Mouse (Mus musculus) hindbrain, embryonic 11.5 days (tissue): ENCODE measurements at regions not wholly inside any gene's neighbourhood (a gene's known extent, or its start where the extent isn't known, plus 50 kb on each side); places are given as distances from the start of the nearest gene placed in this dataset.

Experiments
- ATAC-seq: fragments of 200-750 bp; cut with Nextera tagmentation; 2 replicates; pipeline ENCODE4 v1.8.0; 2017; ENCODE audit warnings: mild to moderate bottlenecking, moderate TSS enrichment, moderate library complexity; ENCODE audit not compliant: low FRiP score
- DNase-seq: peaks from one replicate; pipeline ENCODE4 v3.0.0-alpha.2; 2015; ENCODE audit warnings: low spot score
- H3K27ac ChIP-seq: fragments of 300-500 bp; sonication (generic); 2 replicates; pipeline ENCODE4 v1.5.1; 2014; ENCODE audit warnings: mild to moderate bottlenecking, low read depth, low read length
- H3K27me3 ChIP-seq: fragments of 300-500 bp; sonication (generic); 2 replicates; pipeline ENCODE4 v1.6.1; 2014; ENCODE audit warnings: mild to moderate bottlenecking, low read length, moderate library complexity, mixed read lengths; ENCODE audit not compliant: control insufficient read depth, insufficient read depth
- H3K36me3 ChIP-seq: fragments of 300-500 bp; sonication (generic); 2 replicates; pipeline ENCODE4 v1.6.1; 2014; ENCODE audit warnings: mild to moderate bottlenecking, low read length, moderate library complexity, mixed read lengths; ENCODE audit not compliant: control insufficient read depth, insufficient read depth
- H3K4me1 ChIP-seq: fragments of 300-500 bp; sonication (generic); replicated peaks from 2 replicates; pipeline ENCODE4 v1.6.1; 2014; ENCODE audit warnings: low read length, mixed read lengths; ENCODE audit not compliant: control insufficient read depth, insufficient read depth
- H3K4me2 ChIP-seq: fragments of 300-500 bp; sonication (generic); replicated peaks from 2 replicates; pipeline ENCODE4 v1.6.1; 2014; ENCODE audit warnings: mild to moderate bottlenecking, low read depth, low read length
- H3K4me3 ChIP-seq: fragments of 300-500 bp; sonication (generic); 2 replicates; pipeline ENCODE4 v1.5.1; 2014; ENCODE audit warnings: low read depth, low read length
- H3K9ac ChIP-seq: fragments of 300-500 bp; sonication (generic); 2 replicates; pipeline ENCODE4 v1.6.1; 2014; ENCODE audit warnings: low read depth, low read length
- H3K9me3 ChIP-seq: fragments of 300-500 bp; sonication (generic); 2 replicates; pipeline ENCODE4 v1.6.1; 2016; ENCODE audit warnings: low read length; ENCODE audit not compliant: control insufficient read depth
- WGBS: fragments of 180-500 bp; shearing (Covaris S2); extraction: QIAGEN DNeasy Blood & Tissue Kit; methylation state at CpG from one replicate; pipeline ENCODE4 v1.1.7; 2014; 5-methylcytosine and 5-hydroxymethylcytosine counted together

DNA sequence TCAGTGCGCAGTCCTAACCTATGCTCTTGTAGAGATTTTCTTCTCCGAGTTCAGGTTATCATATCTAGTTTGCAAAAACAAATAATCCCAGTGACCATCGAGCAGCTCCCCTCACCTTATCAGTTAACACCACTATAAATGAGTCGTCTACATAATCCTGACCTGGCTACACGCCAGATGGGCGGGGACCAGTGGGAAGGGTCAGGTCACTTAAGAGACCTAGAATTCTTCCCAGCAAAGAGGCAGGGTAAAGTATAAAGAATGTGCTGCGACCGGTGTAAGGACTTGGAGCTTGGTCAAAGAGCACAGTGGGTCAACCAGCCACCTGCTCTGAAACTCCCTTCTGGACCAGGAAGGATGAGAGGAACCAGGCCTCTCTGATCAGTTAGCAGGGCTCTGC is 102.0 kb upstream of the 1700020N01Rik start:
- no peaks in the 10 kb centered on the region for H3K4me1 ChIP-seq
- no peaks in the 10 kb centered on the region for H3K9me3 ChIP-seq
- 87% methylated on average over 8 of the region's 8 CpGs for WGBS
- no peak overlapping the region for H3K9ac ChIP-seq
- no peaks in the 10 kb centered on the region for H3K27me3 ChIP-seq
- no peak overlapping the region for H3K27ac ChIP-seq
- no peak overlapping the region for H3K4me3 ChIP-seq
- DNase-seq = no peak
- ATAC-seq = no peak
- no peaks in the 10 kb centered on the region for H3K36me3 ChIP-seq
- no peak overlapping the region for H3K4me2 ChIP-seq

DNA sequence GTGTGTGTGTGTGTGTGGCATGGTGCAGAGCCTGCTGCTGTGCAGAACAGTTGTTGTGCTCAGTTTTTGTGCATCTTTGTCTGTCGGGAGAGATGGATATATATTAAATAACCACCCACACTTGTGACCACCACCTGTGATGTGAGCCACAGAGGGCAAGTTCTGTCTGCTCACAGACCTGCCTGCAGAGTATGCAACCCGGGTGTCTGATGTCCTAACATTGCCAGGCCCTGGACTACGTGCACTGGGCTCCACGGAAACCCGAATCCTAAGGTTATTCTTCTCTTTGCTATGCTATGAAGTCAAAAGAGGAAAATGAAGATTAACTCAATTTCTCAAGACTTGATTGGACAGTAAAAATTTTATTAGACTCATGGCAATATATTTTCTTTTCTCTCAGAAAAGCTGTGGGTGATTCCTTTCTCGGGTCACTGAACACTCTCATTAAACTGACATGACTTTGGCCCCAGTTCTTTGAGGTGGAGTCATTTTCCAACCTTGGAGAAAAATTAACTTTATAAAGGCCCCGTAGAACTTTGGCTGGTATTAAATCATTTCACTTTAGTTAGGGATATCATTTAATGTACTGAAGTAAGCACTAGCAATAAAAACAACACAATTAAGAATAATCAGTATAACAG is 100.6 kb upstream of the 1700020N01Rik start:
- ATAC-seq = no peak
- DNase-seq = no peak
- H3K4me2 ChIP-seq = no peak overlapping the region
- no peak overlapping the region for H3K27ac ChIP-seq
- no peaks in the 10 kb centered on the region for H3K36me3 ChIP-seq
- no peak overlapping the region for H3K9ac ChIP-seq
- no peaks in the 10 kb centered on the region for H3K9me3 ChIP-seq
- no peaks in the 10 kb centered on the region for H3K27me3 ChIP-seq
- WGBS = 62% methylated on average over 7 of the region's 7 CpGs
- no peaks in the 10 kb centered on the region for H3K4me1 ChIP-seq
- no peak overlapping the region for H3K4me3 ChIP-seq

DNA sequence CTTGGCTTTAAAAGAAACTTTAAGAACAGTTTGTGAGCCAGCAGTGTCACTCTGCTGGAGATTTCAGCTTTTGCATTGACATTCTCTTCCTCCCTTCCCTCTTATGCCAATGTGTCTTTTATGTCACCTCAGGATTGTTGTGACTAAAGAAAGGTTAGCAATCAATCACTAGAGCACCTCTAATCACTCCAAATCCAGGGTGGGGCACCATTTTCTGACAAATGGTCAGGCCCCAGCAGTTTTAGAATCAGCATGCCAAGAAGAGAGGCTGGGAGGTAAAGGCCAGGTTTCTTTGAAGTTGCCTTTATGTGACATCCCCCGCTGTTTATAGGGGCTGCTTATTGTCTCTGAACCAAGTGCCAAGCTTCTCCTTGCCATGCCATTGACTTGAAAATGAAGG is 98.4 kb upstream of the 1700020N01Rik start:
- no peaks in the 10 kb centered on the region for H3K4me1 ChIP-seq
- no peak overlapping the region for H3K9ac ChIP-seq
- no peak overlapping the region for H3K4me3 ChIP-seq
- 16% methylated on average over 1 of the region's 1 CpGs for WGBS
- H3K27me3 ChIP-seq = no peaks in the 10 kb centered on the region
- no peak overlapping the region for H3K4me2 ChIP-seq
- H3K9me3 ChIP-seq = no peaks in the 10 kb centered on the region
- H3K36me3 ChIP-seq = no peaks in the 10 kb centered on the region
- no peak for DNase-seq
- no peak for ATAC-seq
- H3K27ac ChIP-seq = no peak overlapping the region

DNA sequence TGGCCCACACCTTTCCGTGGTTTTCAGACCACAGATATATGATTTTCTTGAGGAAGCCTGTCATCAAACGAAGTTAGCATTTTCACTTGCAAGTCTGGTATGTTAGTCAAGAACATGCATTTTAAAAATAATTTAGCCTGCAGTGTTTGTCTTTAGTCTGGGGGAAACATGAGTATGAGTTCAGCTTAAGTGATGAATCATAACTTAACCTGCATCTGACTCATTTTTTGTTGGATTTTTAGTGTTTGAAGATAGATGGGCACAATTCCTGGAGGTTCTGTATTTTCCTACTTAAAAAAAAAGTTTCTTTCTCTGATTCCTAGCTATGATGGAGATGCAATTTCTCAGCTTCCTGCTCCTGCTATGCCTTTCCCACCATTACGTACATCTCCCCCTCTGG is 95.8 kb upstream of the 1700020N01Rik start:
- Histone ChIP-seq H3K27me3 (no peaks in the 10 kb centered on the region), H3K27ac (no peak overlapping the region), H3K9me3 (no peaks in the 10 kb centered on the region), H3K36me3 (no peaks in the 10 kb centered on the region), H3K9ac (no peak overlapping the region), H3K4me2 (no peak overlapping the region), H3K4me3 (no peak overlapping the region), H3K4me1 (no peaks in the 10 kb centered on the region)
- DNase-seq (no peak), ATAC-seq (no peak)
- WGBS = 93% methylated on average over 3 of the region's 3 CpGs

DNA sequence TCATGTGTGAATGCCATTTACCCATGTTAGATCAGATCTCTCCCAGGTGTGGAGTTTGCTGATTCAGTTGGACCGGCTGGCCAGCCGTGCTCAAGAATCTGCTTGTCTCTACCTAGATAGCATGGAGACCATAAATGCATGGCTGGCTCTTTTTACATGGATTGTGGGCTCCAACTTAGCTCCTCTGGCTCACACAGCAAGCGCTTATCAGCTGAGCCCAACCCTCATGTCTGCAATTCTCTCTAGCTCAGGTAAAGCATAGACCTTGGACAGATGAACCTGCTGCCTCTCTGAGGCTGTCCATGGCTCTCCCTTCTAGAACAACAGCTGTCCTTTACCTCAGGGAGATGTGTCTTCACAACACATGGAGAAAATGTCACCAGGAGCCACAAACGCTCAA is 94.8 kb upstream of the 1700020N01Rik start:
- no peak overlapping the region for H3K4me2 ChIP-seq
- 88% methylated on average over 4 of the region's 4 CpGs for WGBS
- no peaks in the 10 kb centered on the region for H3K36me3 ChIP-seq
- no peaks in the 10 kb centered on the region for H3K9me3 ChIP-seq
- H3K9ac ChIP-seq = no peak overlapping the region
- no peaks in the 10 kb centered on the region for H3K4me1 ChIP-seq
- ATAC-seq = no peak
- H3K4me3 ChIP-seq = no peak overlapping the region
- no peak for DNase-seq
- H3K27ac ChIP-seq = no peak overlapping the region
- no peaks in the 10 kb centered on the region for H3K27me3 ChIP-seq

DNA sequence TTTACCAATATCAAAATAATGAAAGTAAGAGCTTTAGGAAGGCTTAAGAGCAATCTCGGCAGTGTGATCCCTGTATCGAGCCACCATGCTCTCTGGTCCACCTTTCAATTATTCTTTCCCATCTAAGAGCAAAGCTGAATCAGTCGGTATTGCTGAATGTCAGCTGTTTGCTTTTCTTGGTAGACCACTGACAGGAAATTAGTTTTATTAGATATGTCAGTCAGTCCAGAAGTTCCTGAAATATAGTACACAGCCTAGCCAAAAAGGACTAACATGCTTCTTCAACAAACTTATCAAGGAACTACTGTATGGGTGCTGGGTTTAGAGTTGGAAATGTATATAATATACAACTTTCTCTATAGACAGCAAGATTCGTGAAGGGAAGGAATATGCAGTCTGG is 91.3 kb upstream of the 1700020N01Rik start:
- ATAC-seq (no peak), DNase-seq (no peak)
- no peaks in the 10 kb centered on the region for H3K4me1 ChIP-seq
- no peak overlapping the region for H3K4me2 ChIP-seq
- no peaks in the 10 kb centered on the region for H3K27me3 ChIP-seq
- H3K4me3 ChIP-seq = no peak overlapping the region
- WGBS = 83% methylated on average over 4 of the region's 4 CpGs
- H3K36me3 ChIP-seq = no peaks in the 10 kb centered on the region
- no peak overlapping the region for H3K27ac ChIP-seq
- no peaks in the 10 kb centered on the region for H3K9me3 ChIP-seq
- no peak overlapping the region for H3K9ac ChIP-seq

DNA sequence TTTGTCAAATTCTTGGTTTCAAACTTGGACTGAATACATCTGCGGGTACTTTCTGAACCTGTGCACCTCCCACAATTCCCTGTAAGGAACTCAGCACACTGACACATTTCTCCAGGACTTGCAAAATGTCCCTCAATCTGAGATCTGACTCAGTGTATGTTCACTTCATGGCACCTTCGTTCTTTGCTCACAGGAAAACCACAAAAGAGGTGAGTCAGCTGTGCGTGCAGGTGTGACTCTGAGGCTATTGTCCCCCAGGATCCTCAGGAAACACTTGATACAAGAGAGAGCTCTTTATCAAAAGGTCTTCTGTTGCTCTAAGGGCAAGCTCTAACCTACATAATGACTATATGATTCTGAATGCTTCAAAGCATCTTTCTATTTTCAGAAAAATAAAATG is 88.5 kb upstream of the 1700020N01Rik start:
- no peaks in the 10 kb centered on the region for H3K36me3 ChIP-seq
- H3K4me3 ChIP-seq = no peak overlapping the region
- ATAC-seq = no peak
- no peak overlapping the region for H3K4me2 ChIP-seq
- WGBS = 86% methylated on average over 3 of the region's 3 CpGs
- no peaks in the 10 kb centered on the region for H3K9me3 ChIP-seq
- no peaks in the 10 kb centered on the region for H3K4me1 ChIP-seq
- H3K27me3 ChIP-seq = no peaks in the 10 kb centered on the region
- no peak overlapping the region for H3K27ac ChIP-seq
- no peak for DNase-seq
- H3K9ac ChIP-seq = no peak overlapping the region

DNA sequence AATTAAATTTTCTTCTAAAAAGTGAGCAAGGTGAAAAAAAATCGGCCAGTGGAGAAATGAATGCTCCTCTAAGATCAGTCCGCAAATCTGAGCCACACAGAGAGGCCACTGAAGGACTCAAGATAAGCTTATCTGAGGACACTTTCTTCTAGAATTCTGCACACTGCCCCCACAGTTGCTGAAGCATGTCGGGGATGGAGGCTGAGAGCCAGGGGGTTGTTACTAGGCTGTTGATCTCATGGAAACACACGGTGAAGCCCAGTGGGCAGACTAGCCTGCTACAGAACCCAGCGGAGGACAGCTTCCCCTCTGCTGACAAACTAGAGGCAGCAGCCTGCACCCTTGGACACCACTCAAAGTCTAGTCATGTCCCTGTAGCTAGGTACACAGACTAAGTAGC is 81.6 kb upstream of the 1700020N01Rik start:
- Histone ChIP-seq H3K27me3 (no peaks in the 10 kb centered on the region), H3K4me2 (no peak overlapping the region), H3K4me1 (no peaks in the 10 kb centered on the region), H3K27ac (no peak overlapping the region), H3K9me3 (no peaks in the 10 kb centered on the region), H3K4me3 (no peak overlapping the region), H3K9ac (no peak overlapping the region), H3K36me3 (no peaks in the 10 kb centered on the region)
- DNase-seq = no peak
- no peak for ATAC-seq
- WGBS = 77% methylated on average over 5 of the region's 5 CpGs

DNA sequence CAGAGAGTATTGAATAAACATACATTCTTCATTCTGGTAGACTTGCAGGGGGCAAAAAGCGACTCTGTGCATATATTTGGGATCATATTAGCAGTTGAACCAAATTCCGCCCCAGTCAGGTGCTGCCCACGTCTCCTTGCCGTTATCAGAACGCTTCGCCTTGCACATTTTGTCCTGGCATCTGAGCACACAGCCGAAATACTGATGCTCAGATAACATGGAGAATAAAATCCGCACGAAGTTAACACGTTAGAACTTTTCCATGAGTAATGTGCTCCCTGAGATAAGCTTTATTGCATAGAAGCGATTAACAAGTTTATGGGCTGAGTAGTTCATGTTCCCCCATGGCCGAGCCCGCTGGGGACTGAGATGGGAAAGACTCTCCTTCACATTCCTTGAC is 80.5 kb upstream of the 1700020N01Rik start:
- Histone ChIP-seq H3K27me3 (no peaks in the 10 kb centered on the region), H3K9ac (no peak overlapping the region), H3K4me1 (no peaks in the 10 kb centered on the region), H3K27ac (no peak overlapping the region), H3K4me2 (no peak overlapping the region), H3K36me3 (no peaks in the 10 kb centered on the region), H3K9me3 (no peaks in the 10 kb centered on the region), H3K4me3 (no peak overlapping the region)
- no peak for DNase-seq
- WGBS = 92% methylated on average over 13 of the region's 13 CpGs
- no peak for ATAC-seq
